Mouse (Mus musculus): ENCODE measurements around the gene Gm773. TPM values are rescaled to one million over a fixed set of nuclear protein-coding genes. Genes with fewer than 3 reads are reported as not detected.
"Not testable (repeated sequence)": the region's sequence is repeated elsewhere in the genome, so short reads cannot be mapped to it uniquely, and the experiment has no call there.

Gene Gm773
- not detected for total RNA-seq (2021)
- long read RNA-seq = 0 reads

DNA sequence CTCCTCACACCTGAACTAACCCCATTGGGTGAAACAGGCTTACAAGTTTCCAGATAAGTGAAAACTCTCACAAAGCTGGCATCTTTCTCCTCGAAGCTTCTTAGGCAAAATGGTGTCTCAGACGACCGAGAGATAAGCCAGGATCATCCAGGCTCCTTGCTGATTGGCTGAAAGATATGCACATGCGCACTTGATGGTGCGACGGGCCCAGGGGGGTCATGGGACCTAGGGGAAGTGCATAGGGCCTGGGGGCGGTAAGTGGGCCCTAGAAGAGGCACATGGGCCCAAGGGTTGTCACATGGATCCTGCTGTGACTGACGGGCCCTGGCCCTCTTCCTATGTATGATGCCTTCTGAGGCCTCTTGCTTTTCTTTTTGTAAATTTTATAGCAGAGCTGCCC lies at the start of gene Gm773:
Gene Gm773 (minus strand): TSS at position 111 of the 400 bp plus-strand sequence.
- no peak for DNase-seq (ENCODE audit: low spot score in 2 of 2)

DNA sequence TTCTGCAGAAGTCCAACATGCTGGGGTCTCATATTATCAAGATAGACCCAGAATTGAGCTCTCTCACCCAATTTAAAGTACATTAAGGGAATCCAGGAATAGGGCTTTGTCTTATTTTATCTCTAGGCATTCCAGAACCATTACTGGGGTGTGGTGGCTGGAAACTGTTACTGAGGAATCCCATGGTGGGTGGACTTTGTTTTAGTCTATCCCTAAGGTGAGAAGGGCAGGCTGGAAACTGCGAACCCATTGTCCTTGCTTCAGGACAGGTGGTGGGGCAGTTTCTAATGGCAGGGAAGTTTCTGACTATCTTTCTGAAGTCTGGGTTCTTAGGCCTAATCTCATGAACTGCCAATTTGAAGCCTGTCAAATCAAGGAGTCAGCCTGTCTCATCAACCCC lies 26.2 kb downstream of the Gm773 start:
- DNase-seq (ENCODE audit: low spot score in 2 of 2) = not testable (repeated sequence)

DNA sequence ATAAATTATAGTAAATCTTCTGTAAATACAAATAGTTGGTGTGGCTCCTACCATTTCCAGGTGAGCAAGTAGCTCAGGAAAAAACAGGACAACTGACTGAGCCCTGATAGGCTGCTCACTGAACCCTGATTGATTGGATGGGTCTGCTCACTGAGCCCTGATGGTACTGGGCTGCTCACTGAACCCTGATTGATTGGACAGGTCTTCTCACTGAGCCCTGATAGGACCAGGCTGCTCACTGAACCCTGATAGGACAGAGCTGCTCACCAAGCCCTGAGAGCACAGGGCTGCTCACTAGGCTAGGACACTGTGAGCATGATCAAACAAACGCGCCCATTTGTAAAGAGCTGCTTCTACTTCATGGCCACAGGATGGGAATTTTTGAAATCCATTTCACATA lies 61.3 kb downstream of the Gm773 start:
- no peak for DNase-seq (ENCODE audit: low spot score in 2 of 2)

Other genes with a start within 250 kb of the Gm773 start
- under 1 TPM in 1 of 2 experiments, not detected in 1; 0.41 TPM for gene 3830403N18Rik, start 76.3 kb downstream of the Gm773 start, total RNA-seq (2021)
- gene Zfp449, start 133.5 kb upstream of the Gm773 start, total RNA-seq (2021) = 1 to 10 TPM; 4.5 to 5.2 TPM
- gene Smim10l2a, start 161.7 kb upstream of the Gm773 start, total RNA-seq (2021) = 10 to 100 TPM; 38.6 to 43.1 TPM
- gene Gm2174, start 235.1 kb upstream of the Gm773 start, total RNA-seq (2021) = not detected
- 10 to 100 TPM; 26.6 to 31.3 TPM for gene Ints6l, start 242.0 kb upstream of the Gm773 start, total RNA-seq (2021)

Measured in layer of hippocampus, postnatal 10 days (tissue).